ENCODE assay signal across 17 mouse cellular contexts in the genomic region with DNA sequence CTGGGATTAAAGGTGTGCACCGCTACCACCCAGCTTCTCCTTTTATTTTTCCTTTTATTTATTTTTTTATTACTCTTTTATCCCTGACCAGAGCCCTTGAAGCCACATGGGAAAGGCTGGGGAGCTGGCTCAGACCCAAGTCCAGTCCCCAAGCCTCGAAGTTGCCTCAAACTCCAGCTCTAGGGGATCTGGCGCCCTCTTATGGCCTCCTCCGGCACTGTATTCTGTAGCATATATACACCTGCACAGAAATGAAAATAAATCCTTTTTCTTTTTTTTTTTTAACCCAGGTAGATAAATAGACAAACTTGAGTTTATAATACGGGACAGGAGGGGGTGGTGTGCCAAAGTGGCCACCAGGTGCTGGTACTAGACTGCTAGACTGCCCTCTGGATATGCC. TPM values are rescaled to one million over a fixed set of nuclear protein-coding genes. Genes with fewer than 3 reads are reported as not detected.
DNase-seq lines count a peak whose midpoint lies in the region; ATAC-seq and TF ChIP-seq lines count a peak whose summit lies in the region.
"Had no signal": no experiment of that assay in that cellular context is flagged by ENCODE, and none has a peak within 500 bp of the region (broad histone marks: within the 10 kb centered on the region; RNA-seq: fewer than 3 reads in every experiment).

No protein-coding gene starts in this region.

- WGBS in intestine, postnatal 0 days: 78% methylated on average over 5 of the region's 5 CpGs
- 81% methylated on average over 5 of the region's 5 CpGs for WGBS in intestine, embryonic 15.5 days

- TF ChIP-seq CTCF in intestine, postnatal 0 days (IDR thresholded peaks at IDR 0.05; ENCODE audit: low read depth): peak; percentile 52
- TF ChIP-seq CTCF in testis, adult 2 months (IDR thresholded peaks at IDR 0.05; ENCODE audit: control insufficient read depth, insufficient read depth, insufficient replicate concordance, low read depth, low read length): peak; percentile 51; the same call in 1 of the 2 replicates
- peak; percentile 14; the same call in 1 of the 2 replicates for TF ChIP-seq CTCF in G1E (IDR thresholded peaks at IDR 0.05; ENCODE audit: low read depth, low read length)

- no peak overlapping the region for H3K4me3 ChIP-seq in intestine, postnatal 0 days (ENCODE audit: low read depth, low read length)
- H3K4me3 ChIP-seq in intestine, embryonic 15.5 days (replicated peaks): no peak overlapping the region
- H3K4me3 ChIP-seq in testis, adult 2 months (ENCODE audit: control insufficient read depth, low read depth, low read length): no peak overlapping the region
- H3K4me3 ChIP-seq in G1E (ENCODE audit: low read depth, low read length): no peak overlapping the region
- H3K4me3 ChIP-seq: erythroblast, embryonic 14.5 days; limb, embryonic 12.5 days; stomach, embryonic 15.5 days had no signal

- H3K9me3 ChIP-seq in intestine, postnatal 0 days (ENCODE audit: control insufficient read depth): no peaks in the 10 kb centered on the region
- no peaks in the 10 kb centered on the region for H3K9me3 ChIP-seq in intestine, embryonic 15.5 days
- no peaks in the 10 kb centered on the region for H3K9me3 ChIP-seq in G1E (replicated peaks)
- H3K9me3 ChIP-seq: limb, embryonic 12.5 days; stomach, embryonic 15.5 days had no signal

- no peak for DNase-seq in testis, postnatal 14 days (ENCODE audit: low spot score)
- DNase-seq in G1E (ENCODE audit: low spot score): no peak
- peak; percentile 13 for DNase-seq in splenic B cell, adult 2 months (ENCODE audit: low read depth, low spot score)
- no peak for DNase-seq in frontal cortex, postnatal 10 days (ENCODE audit: low spot score in 2 of 2)
- no peak for DNase-seq in spleen, postnatal 14 days (ENCODE audit: low spot score in 2 of 2)
- DNase-seq: heart, adult 18-20 months; heart, postnatal 36 days; kidney, adult 9 months had no signal

- H3K4me1 ChIP-seq in intestine, postnatal 0 days (replicated peaks; ENCODE audit: control insufficient read depth, insufficient read depth, low read length): no peaks in the 10 kb centered on the region
- no peaks in the 10 kb centered on the region for H3K4me1 ChIP-seq in intestine, embryonic 15.5 days (replicated peaks)
- no peaks in the 10 kb centered on the region for H3K4me1 ChIP-seq in testis, adult 2 months (ENCODE audit: control insufficient read depth, insufficient read depth, low read length)
- H3K4me1 ChIP-seq in G1E (ENCODE audit: insufficient read depth, low read depth, low read length): no peaks in the 10 kb centered on the region
- H3K4me1 ChIP-seq: stomach, embryonic 15.5 days had no signal

- no peaks in the 10 kb centered on the region for H3K27me3 ChIP-seq in intestine, postnatal 0 days (replicated peaks; ENCODE audit: control insufficient read depth, insufficient read depth, low read length)
- H3K27me3 ChIP-seq in intestine, embryonic 15.5 days (replicated peaks): no peaks in the 10 kb centered on the region
- no peaks in the 10 kb centered on the region for H3K27me3 ChIP-seq in testis, adult 2 months (ENCODE audit: control insufficient read depth, insufficient read depth, low read length)
- H3K27me3 ChIP-seq in G1E (ENCODE audit: insufficient read depth, low read length): peaks cover 52% of the 10 kb centered on the region
- H3K27me3 ChIP-seq in splenic B cell, adult 2 months (ENCODE audit: control insufficient read depth, insufficient read depth, low read length, poor library complexity, severe bottlenecking): peaks cover 2% of the 10 kb centered on the region; the same call in 1 of the 2 replicates
- H3K27me3 ChIP-seq: stomach, embryonic 15.5 days had no signal

- no peak overlapping the region for H3K9ac ChIP-seq in intestine, postnatal 0 days (ENCODE audit: low read depth, low read length)
- H3K9ac ChIP-seq in intestine, embryonic 15.5 days: no peak overlapping the region
- H3K9ac ChIP-seq: limb, embryonic 12.5 days; stomach, embryonic 15.5 days had no signal

- no peaks in the 10 kb centered on the region for H3K36me3 ChIP-seq in intestine, postnatal 0 days (ENCODE audit: control insufficient read depth, insufficient read depth)
- H3K36me3 ChIP-seq in intestine, embryonic 15.5 days: no peaks in the 10 kb centered on the region
- no peaks in the 10 kb centered on the region for H3K36me3 ChIP-seq in testis, adult 2 months (ENCODE audit: control insufficient read depth, insufficient read depth, low read length)
- no peaks in the 10 kb centered on the region for H3K36me3 ChIP-seq in G1E (replicated peaks)
- H3K36me3 ChIP-seq in splenic B cell, adult 2 months (ENCODE audit: control insufficient read depth, insufficient read depth, low read length, poor library complexity, severe bottlenecking): no peaks in the 10 kb centered on the region
- H3K36me3 ChIP-seq: limb, embryonic 12.5 days; stomach, embryonic 15.5 days had no signal

- H3K27ac ChIP-seq in intestine, postnatal 0 days (ENCODE audit: low read depth, low read length): no peak overlapping the region
- no peak overlapping the region for H3K27ac ChIP-seq in intestine, embryonic 15.5 days
- no peak overlapping the region for H3K27ac ChIP-seq in testis, adult 2 months (ENCODE audit: control insufficient read depth, insufficient read depth, low read depth, low read length)
- H3K27ac ChIP-seq: limb, embryonic 12.5 days; macrophage; stomach, embryonic 15.5 days had no signal

- ATAC-seq in intestine, postnatal 0 days: no peak
- ATAC-seq in intestine, embryonic 15.5 days: no peak
- no peak for ATAC-seq in G1E (ENCODE audit: extremely low read depth, insufficient number of reproducible peaks, low FRiP score, poor library complexity, severe bottlenecking)

- H3K4me2 ChIP-seq in intestine, postnatal 0 days (replicated peaks; ENCODE audit: low read depth): no peak overlapping the region
- H3K4me2 ChIP-seq in intestine, embryonic 15.5 days (replicated peaks): no peak overlapping the region
- H3K4me2 ChIP-seq: limb, embryonic 12.5 days; stomach, embryonic 15.5 days had no signal

- no peak for TF ChIP-seq POLR2A in testis, adult 2 months (IDR thresholded peaks at IDR 0.05; ENCODE audit: control insufficient read depth, low read depth, low read length)

RNA-seq across cellular contexts. Expression of gene Oprd1, which starts 22.6 kb away (rescaled TPM):
- polyA plus RNA-seq in intestine, postnatal 0 days (2015; fragmentation: Nextera tagmentation; extraction: Ambion mirVana): 0.24 and 0.29 TPM in 2 replicates
- 0.28 and 0.34 TPM in 2 replicates for polyA plus RNA-seq in intestine, embryonic 15.5 days (2015; fragmentation: Nextera tagmentation; extraction: Ambion mirVana)
- polyA plus RNA-seq in testis, adult 2 months (2012; rRNA removed): 0.61 and 0.83 TPM in 2 replicates
- total RNA-seq in G1E (2014; fragmentation: Nextera tagmentation) (not detected in 2 replicates), G1E (2017) (under 0.01 and 0.16 TPM in 2 replicates)
- polyA plus RNA-seq in G1E (2012): not detected in 2 replicates
- total RNA-seq: neutrophil, adult 5-6 weeks had no signal
- polyA plus RNA-seq: erythroblast, embryonic 14.5 days had no signal

RNA-seq across cellular contexts. Expression of gene Epb41, which starts 46.6 kb away (rescaled TPM):
- polyA plus RNA-seq in intestine, postnatal 0 days (2015; fragmentation: Nextera tagmentation; extraction: Ambion mirVana): 22.2 TPM in 2 replicates
- polyA plus RNA-seq in intestine, embryonic 15.5 days (2015; fragmentation: Nextera tagmentation; extraction: Ambion mirVana): 50.0 and 54.2 TPM in 2 replicates
- 8.7 and 9.6 TPM in 2 replicates for polyA plus RNA-seq in testis, adult 2 months (2012; rRNA removed)
- total RNA-seq in G1E (2014; fragmentation: Nextera tagmentation): 329 and 560 TPM in 2 replicates
- 97.8 and 129 TPM in 2 replicates for total RNA-seq in G1E (2017)
- polyA plus RNA-seq in G1E (2012): 119 and 152 TPM in 2 replicates

RNA-seq across cellular contexts. Expression of gene Gm10300, which starts 47.2 kb away (rescaled TPM):
- polyA plus RNA-seq in intestine, postnatal 0 days (2015; fragmentation: Nextera tagmentation; extraction: Ambion mirVana): 0.08 and 0.09 TPM in 2 replicates
- polyA plus RNA-seq in intestine, embryonic 15.5 days (2015; fragmentation: Nextera tagmentation; extraction: Ambion mirVana): 0.08 and 0.16 TPM in 2 replicates
- polyA plus RNA-seq in testis, adult 2 months (2012; rRNA removed): not detected in 2 replicates
- total RNA-seq in G1E (2014; fragmentation: Nextera tagmentation) (0.63 and 1.2 TPM in 2 replicates), G1E (2017) (0.16 and 0.46 TPM in 2 replicates)
- polyA plus RNA-seq in G1E (2012): 0.26 and 0.28 TPM in 2 replicates
- total RNA-seq: layer of hippocampus, postnatal 25 days had no signal
